Mouse (Mus musculus) C2C12 (cell line): ENCODE measurements around the gene Gcnt7.

Experiments used
- CEBPB ChIP-seq: IDR thresholded peaks from one replicate; pipeline ENCODE4 v1.6.1; 2011; ENCODE audit warnings: low read depth, mild to moderate bottlenecking, control low read depth, moderate library complexity
- CTCF ChIP-seq: IDR thresholded peaks from one replicate; pipeline ENCODE4 v1.5.1; 2011; ENCODE audit not compliant: control insufficient read depth, insufficient read depth, insufficient read length
- FOSL1 ChIP-seq: IDR thresholded peaks from one replicate; pipeline ENCODE4 v1.8.0; 2011; ENCODE audit warnings: mild to moderate bottlenecking, low read length; ENCODE audit not compliant: poor library complexity, insufficient read depth, severe bottlenecking
- MAX ChIP-seq: IDR thresholded peaks from one replicate; pipeline ENCODE4 v1.6.1; 2011; ENCODE audit warnings: mild to moderate bottlenecking, control low read depth
- USF1 ChIP-seq: IDR thresholded peaks from one replicate; pipeline ENCODE4 v1.6.1; 2011; ENCODE audit warnings: low read depth, mild to moderate bottlenecking, control low read depth, moderate library complexity

- no peak for TF ChIP-seq CTCF
- TF ChIP-seq CEBPB = no peak
- TF ChIP-seq MAX = no peak
- TF ChIP-seq FOSL1 = no peak
- no peak for TF ChIP-seq USF1
These were observed 25.5 kb upstream of the Gcnt7 start for GRCm38 (mm10) chr2:172483766-172484413.
